In the genomic region with DNA sequence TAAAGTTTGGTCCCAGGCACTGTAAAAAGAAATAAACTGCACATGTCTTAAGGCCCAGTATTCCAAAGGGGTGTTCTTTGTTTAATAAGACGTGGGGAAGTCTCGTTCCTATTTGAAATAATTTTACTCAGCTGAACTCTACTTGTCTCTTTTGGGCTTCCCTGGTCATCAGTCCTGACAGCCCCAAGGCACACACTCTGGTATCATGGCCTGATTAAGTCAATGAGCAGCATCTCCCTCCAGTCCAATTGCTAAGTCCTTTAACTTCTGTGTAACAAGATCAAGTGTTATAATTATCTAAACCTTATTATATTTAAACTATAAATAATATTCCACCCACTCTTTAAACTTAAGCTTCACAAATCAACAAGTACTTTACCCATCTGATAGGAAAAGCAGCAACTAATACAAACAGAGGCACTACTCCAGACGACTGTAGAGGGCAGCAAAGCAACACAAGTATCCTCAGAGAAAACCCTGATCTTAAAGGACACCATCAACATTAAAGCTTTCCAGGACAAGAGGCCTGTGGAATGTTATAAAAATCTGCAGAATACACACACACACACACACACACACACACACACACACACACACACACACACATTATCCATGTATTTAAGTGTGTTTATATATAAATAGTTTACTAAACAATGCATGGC, we compare ENCODE assay signal across 8 mouse cellular contexts. TPM values are rescaled to one million over a fixed set of nuclear protein-coding genes. Genes with fewer than 3 reads are reported as not detected.
DNase-seq lines count a peak whose midpoint lies in the region; ATAC-seq lines count a peak whose summit lies in the region.

No protein-coding gene starts in this region.

- ATAC-seq in CD4-positive, CD25-positive, alpha-beta regulatory T cell, adult 4 months: no peak

- peak; percentile 29 for DNase-seq in CD4-positive, CD25-positive, alpha-beta regulatory T cell, adult 2 months (ENCODE audit: low read depth, low spot score)
- DNase-seq in ES-CJ7 (ENCODE audit: low read depth, low spot score): peak; percentile 55
- DNase-seq in cerebellum, postnatal 36 days: peak; percentile 58 to 78
- DNase-seq in heart, postnatal 14 days: peak; percentile 36 to 69
- DNase-seq in kidney, postnatal 25 days: peak; percentile 47 to 82
- peak; percentile 59 for DNase-seq in mesoderm, embryonic 11.5 days (ENCODE audit: low read depth, low spot score)
- peak; percentile 46 for DNase-seq in yolk sac, embryonic 10.5 days (ENCODE audit: low spot score)

- intact Hi-C loops in heart, postnatal 14 days (cut with DNase I): loop anchor here (10.0 kb wide), 1 partner anchor 363 kb away; a partner anchor contains a TSS

RNA-seq across cellular contexts. Expression of a gene that starts 10.8 kb away (rescaled TPM):
- not detected for polyA plus RNA-seq in CD4-positive, CD25-positive, alpha-beta regulatory T cell, adult 4 months (2017; shearing (Covaris generic))
- total RNA-seq in heart, postnatal 14 days (2021): 10 to 100 TPM; 13.7 TPM
